Mouse (Mus musculus) hindbrain, embryonic 14.5 days (tissue): Measurements from ENCODE around the gene Zfp142. TPM values are rescaled to one million over a fixed set of nuclear protein-coding genes. Genes with fewer than 3 reads are reported as not detected.

Experiments used
- ATAC-seq: fragments of 200-750 bp; cut with Nextera tagmentation; 2 replicates; pipeline ENCODE4 v1.8.0; 2017; ENCODE audit warnings: moderate number of reproducible peaks, mild to moderate bottlenecking, moderate TSS enrichment, moderate library complexity; ENCODE audit not compliant: low FRiP score
- DNase-seq: peaks from one replicate; pipeline ENCODE4 v3.0.0-alpha.2; 2015; ENCODE audit warnings: low spot score
- H3K27ac ChIP-seq: fragments of 300-500 bp; sonication (generic); 2 replicates; pipeline ENCODE4 v1.5.1; 2014; ENCODE audit warnings: mild to moderate bottlenecking, moderate library complexity
- H3K27me3 ChIP-seq: fragments of 300-500 bp; sonication (generic); 2 replicates; pipeline ENCODE4 v1.6.1; 2014; ENCODE audit warnings: mild to moderate bottlenecking, low read length, mixed read lengths; ENCODE audit not compliant: control insufficient read depth, insufficient read depth
- H3K36me3 ChIP-seq: fragments of 300-500 bp; sonication (generic); replicated peaks from 2 replicates; pipeline ENCODE4 v1.6.1; 2014; ENCODE audit not compliant: control insufficient read depth, insufficient read depth
- H3K4me1 ChIP-seq: fragments of 300-500 bp; sonication (generic); replicated peaks from 2 replicates; pipeline ENCODE4 v1.6.1; 2014; ENCODE audit warnings: antibody characterized with exemption, low read length, mixed read lengths; ENCODE audit not compliant: control insufficient read depth, insufficient read depth
- H3K4me2 ChIP-seq: fragments of 300-500 bp; sonication (generic); replicated peaks from 2 replicates; pipeline ENCODE4 v1.6.1; 2014; ENCODE audit warnings: mild to moderate bottlenecking, moderate library complexity
- H3K4me3 ChIP-seq: fragments of 300-500 bp; sonication (generic); replicated peaks from 2 replicates; pipeline ENCODE4 v1.5.1; 2014; ENCODE audit warnings: mild to moderate bottlenecking, low read length
- H3K9ac ChIP-seq: fragments of 300-500 bp; sonication (generic); 2 replicates; pipeline ENCODE4 v1.6.1; 2014
- H3K9me3 ChIP-seq: fragments of 300-500 bp; sonication (generic); 2 replicates; pipeline ENCODE4 v1.6.1; 2016; ENCODE audit warnings: low read length; ENCODE audit not compliant: control insufficient read depth
- WGBS: fragments of 180-500 bp; shearing (Covaris S2); extraction: QIAGEN DNeasy Blood & Tissue Kit; methylation state at CpG from one replicate; pipeline ENCODE4 v1.1.7; 2014; 5-methylcytosine and 5-hydroxymethylcytosine counted together
- polyA plus RNA-seq: library from polyadenylated mRNA; unstranded; fragments of >200 nt; fragmentation: Nextera tagmentation; extraction: Ambion mirVana; gene quantifications from 2 replicates; pipeline ENCODE4 v1.2.1, GENCODE M21; 2014

Zfp142 gene
- 8.4 and 10.2 TPM in 2 replicates for polyA plus RNA-seq

GRCm38 (mm10) chr1:74587773-74588445 is at the start of gene Zfp142, which contains the start of gene Bcs1l:
Zfp142 (minus strand) TSS chr1:74588246.
Bcs1l (plus strand) TSS chr1:74588289.
- peak within 1 kb of the TSS; percentile 78 for H3K9ac ChIP-seq
- H3K9me3 ChIP-seq, result no peaks in the 10 kb centered on the region
- peak; percentile 99 for ATAC-seq
- peak within 1 kb of the TSS; percentile 83 for H3K27ac ChIP-seq
- under 1% methylated on average over 46 of the region's 48 CpGs for WGBS
- H3K4me3 ChIP-seq, result peak within 1 kb of the TSS; percentile 85
- H3K36me3 ChIP-seq, result peaks cover 39% of the 10 kb centered on the region
- H3K4me2 ChIP-seq, result peak within 1 kb of the TSS; percentile 77
- peaks cover 21% of the 10 kb centered on the region for H3K4me1 ChIP-seq
- DNase-seq, result peak; percentile 99
- H3K27me3 ChIP-seq, result no peaks in the 10 kb centered on the region

- no peak overlapping the region for H3K27ac ChIP-seq
- peaks cover 47% of the 10 kb centered on the region for H3K36me3 ChIP-seq
- H3K9ac ChIP-seq, result no peak overlapping the region
- DNase-seq (no peak), ATAC-seq (no peak)
- H3K27me3 ChIP-seq, result no peaks in the 10 kb centered on the region
- no peak overlapping the region for H3K4me2 ChIP-seq
- 85% methylated on average over 4 of the region's 4 CpGs for WGBS
- H3K4me1 ChIP-seq, result no peaks in the 10 kb centered on the region
- H3K4me3 ChIP-seq, result no peak overlapping the region
- H3K9me3 ChIP-seq, result no peaks in the 10 kb centered on the region
Observed at GRCm38 (mm10) chr1:74632734-74633133, 44.7 kb upstream of the Zfp142 start.

GRCm38 (mm10) chr1:74628001-74628400 is 40.0 kb upstream of the Zfp142 start:
- Histone ChIP-seq H3K9me3 (no peaks in the 10 kb centered on the region), H3K4me3 (no peak overlapping the region), H3K27ac (no peak overlapping the region), H3K36me3 (peaks cover 59% of the 10 kb centered on the region), H3K9ac (no peak overlapping the region), H3K4me1 (no peaks in the 10 kb centered on the region), H3K27me3 (no peaks in the 10 kb centered on the region), H3K4me2 (no peak overlapping the region)
- no peak for DNase-seq
- WGBS, result 36% methylated on average over 7 of the region's 7 CpGs
- no peak for ATAC-seq

GRCm38 (mm10) chr1:74626076-74626475 is 38.0 kb upstream of the Zfp142 start:
- peaks cover 74% of the 10 kb centered on the region for H3K36me3 ChIP-seq
- 90% methylated on average over 4 of the region's 4 CpGs for WGBS
- H3K4me1 ChIP-seq, result no peaks in the 10 kb centered on the region
- H3K9ac ChIP-seq, result no peak overlapping the region
- H3K4me2 ChIP-seq, result no peak overlapping the region
- no peak for ATAC-seq
- no peaks in the 10 kb centered on the region for H3K9me3 ChIP-seq
- H3K27me3 ChIP-seq, result no peaks in the 10 kb centered on the region
- no peak for DNase-seq
- H3K27ac ChIP-seq, result no peak overlapping the region
- H3K4me3 ChIP-seq, result no peak overlapping the region

- Histone ChIP-seq H3K9ac (no peak overlapping the region), H3K4me1 (no peaks in the 10 kb centered on the region), H3K9me3 (no peaks in the 10 kb centered on the region), H3K27me3 (no peaks in the 10 kb centered on the region), H3K36me3 (peaks cover 78% of the 10 kb centered on the region), H3K27ac (no peak overlapping the region), H3K4me3 (no peak overlapping the region), H3K4me2 (no peak overlapping the region)
- no peak for ATAC-seq
- no peak for DNase-seq
- 92% methylated on average over 1 of the region's 1 CpGs for WGBS
Observed at GRCm38 (mm10) chr1:74624183-74624582, 36.1 kb upstream of the Zfp142 start.

GRCm38 (mm10) chr1:74601267-74601962 is 13.4 kb upstream of the Zfp142 start, which contains the start of the genes Rnf25 and Stk36:
Rnf25 (minus strand) TSS chr1:74601397.
Stk36 (plus strand) TSS chr1:74601445.
- Histone ChIP-seq H3K9me3 (no peaks in the 10 kb centered on the region), H3K27ac (peak within 1 kb of the TSS; percentile 73), H3K9ac (peak within 1 kb of the TSS; percentile 84), H3K36me3 (peaks cover 49% of the 10 kb centered on the region), H3K4me2 (peak within 1 kb of the TSS; percentile 64), H3K4me1 (peaks cover 12% of the 10 kb centered on the region), H3K27me3 (no peaks in the 10 kb centered on the region), H3K4me3 (peak within 1 kb of the TSS; percentile 93)
- peak; percentile 91 for DNase-seq
- peak; percentile 90 for ATAC-seq
- WGBS, result 9% methylated on average over 25 of the region's 25 CpGs

- peak overlapping the region; percentile 64 for H3K4me2 ChIP-seq
- DNase-seq (no peak), ATAC-seq (peak; percentile 80)
- H3K36me3 ChIP-seq, result peaks cover 53% of the 10 kb centered on the region
- H3K27me3 ChIP-seq, result no peaks in the 10 kb centered on the region
- H3K4me1 ChIP-seq, result peaks cover 12% of the 10 kb centered on the region
- whole genome bisulfite sequencing, result 9% methylated on average over 26 of the region's 26 CpGs
- H3K4me3 ChIP-seq, result peak overlapping the region; percentile 93
- H3K27ac ChIP-seq, result peak overlapping the region; percentile 73
- no peaks in the 10 kb centered on the region for H3K9me3 ChIP-seq
- H3K9ac ChIP-seq, result peak overlapping the region; percentile 84
Observed at GRCm38 (mm10) chr1:74600501-74601266, 12.6 kb upstream of the Zfp142 start.

GRCm38 (mm10) chr1:74594434-74594833 is 6.4 kb upstream of the Zfp142 start:
- H3K27ac ChIP-seq, result no peak overlapping the region
- 94% methylated on average over 8 of the region's 8 CpGs for WGBS
- ATAC-seq, result no peak
- no peaks in the 10 kb centered on the region for H3K4me1 ChIP-seq
- H3K9me3 ChIP-seq, result no peaks in the 10 kb centered on the region
- no peaks in the 10 kb centered on the region for H3K27me3 ChIP-seq
- no peak overlapping the region for H3K9ac ChIP-seq
- no peak overlapping the region for H3K4me2 ChIP-seq
- no peak overlapping the region for H3K4me3 ChIP-seq
- peaks cover 90% of the 10 kb centered on the region for H3K36me3 ChIP-seq
- DNase-seq, result no peak

GRCm38 (mm10) chr1:74587233-74587772 is 743 bp downstream of the Zfp142 start:
- Histone ChIP-seq H3K4me2 (peak overlapping the region; percentile 77), H3K9ac (peak overlapping the region; percentile 72), H3K36me3 (peaks cover 42% of the 10 kb centered on the region), H3K9me3 (no peaks in the 10 kb centered on the region), H3K27me3 (no peaks in the 10 kb centered on the region), H3K4me3 (peak overlapping the region; percentile 85), H3K27ac (peak overlapping the region; percentile 83), H3K4me1 (peaks cover 21% of the 10 kb centered on the region)
- WGBS, result under 1% methylated on average over 24 of the region's 24 CpGs
- no peak for DNase-seq
- ATAC-seq, result no peak
